Mouse (Mus musculus): ENCODE data around the gene Sdk2.

DNA sequence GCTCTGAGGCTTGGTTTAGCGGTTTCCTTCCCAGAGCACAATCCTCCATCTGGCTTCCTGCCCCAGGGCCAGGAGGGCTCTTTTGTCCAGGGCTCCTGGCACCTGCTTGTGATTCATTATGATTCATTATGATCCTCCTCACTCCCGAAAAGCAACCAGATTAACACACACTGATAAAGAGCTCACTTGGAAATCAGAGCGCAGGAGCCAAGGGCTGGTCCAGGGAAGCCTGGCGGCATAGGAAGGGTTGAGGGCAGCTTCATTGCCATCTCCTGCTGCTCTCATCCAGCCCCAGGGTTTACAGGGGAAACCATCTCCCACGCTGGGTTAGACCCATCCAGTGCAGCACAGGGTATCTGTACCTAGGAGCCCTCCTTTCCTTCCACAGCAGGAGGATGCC, 143.7 kb downstream of the Sdk2 start:
- TF ChIP-seq CTCF (IDR thresholded peaks at IDR 0.05; ENCODE audit: borderline replicate concordance, extremely low read depth, insufficient read depth, insufficient read length) (no peak), POLR2A (IDR thresholded peaks at IDR 0.05; ENCODE audit: borderline replicate concordance, extremely low read depth, insufficient read depth, insufficient read length, poor library complexity, severe bottlenecking) (no peak)
